Mouse (Mus musculus) urinary bladder, adult 2 months (tissue): Measurements from ENCODE around the gene Kank3. TPM values are rescaled to one million over a fixed set of nuclear protein-coding genes. Genes with fewer than 3 reads are reported as not detected.
A peak's percentile ranks its signal among the peaks of the same experiment; 100 is the strongest.
"Not testable (repeated sequence)": the region's sequence is repeated elsewhere in the genome, so short reads cannot be mapped to it uniquely, and the experiment has no call there.

Source experiments
- DNase-seq: peaks from one replicate; pipeline ENCODE4 v3.0.0; 2022; ENCODE audit warnings: low spot score
- polyA plus RNA-seq: library from polyadenylated mRNA; depleted of rRNA; stranded (reverse); fragments of >200 nt; gene quantifications from 2 replicates; pipeline ENCODE4 v1.2.3, GENCODE M21; 2012

The Kank3 gene
- polyA plus RNA-seq, 1 experiment: 79.0 TPM

DNA sequence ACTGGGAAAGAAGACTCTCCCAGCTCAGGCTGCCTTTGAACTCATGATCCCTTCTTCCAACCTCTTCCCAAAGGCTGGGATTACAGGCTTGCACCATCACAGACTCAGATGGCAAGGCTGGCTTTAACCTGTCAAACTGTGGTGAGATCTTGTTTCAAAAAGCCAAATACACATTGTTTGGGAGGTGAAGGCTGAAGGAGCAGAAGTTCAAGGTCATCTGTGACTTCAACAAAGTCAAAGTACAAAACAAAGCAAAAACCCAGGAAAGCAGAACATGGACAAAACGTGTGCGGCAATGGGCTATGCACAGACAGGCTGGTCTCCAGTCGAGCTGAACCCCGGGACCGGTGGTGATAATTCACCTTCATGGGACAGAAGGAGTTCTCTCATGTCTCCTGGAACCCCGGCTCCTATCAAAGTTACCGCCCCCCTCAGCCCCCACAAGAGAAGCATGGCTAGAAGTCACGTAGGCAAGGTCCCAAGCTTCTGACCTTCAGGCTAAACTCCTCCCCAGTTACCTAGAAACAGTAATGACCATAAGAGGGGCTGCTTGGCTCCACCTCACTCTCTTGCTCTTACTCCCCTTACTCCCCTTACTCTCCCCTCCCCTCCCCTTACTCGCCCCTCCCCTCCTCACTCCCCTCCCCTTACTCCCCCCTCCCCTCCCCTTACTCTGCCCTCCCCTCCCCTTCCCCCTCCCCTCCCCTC lies 3.0 kb upstream of the Kank3 start:
- no peak for DNase-seq

DNA sequence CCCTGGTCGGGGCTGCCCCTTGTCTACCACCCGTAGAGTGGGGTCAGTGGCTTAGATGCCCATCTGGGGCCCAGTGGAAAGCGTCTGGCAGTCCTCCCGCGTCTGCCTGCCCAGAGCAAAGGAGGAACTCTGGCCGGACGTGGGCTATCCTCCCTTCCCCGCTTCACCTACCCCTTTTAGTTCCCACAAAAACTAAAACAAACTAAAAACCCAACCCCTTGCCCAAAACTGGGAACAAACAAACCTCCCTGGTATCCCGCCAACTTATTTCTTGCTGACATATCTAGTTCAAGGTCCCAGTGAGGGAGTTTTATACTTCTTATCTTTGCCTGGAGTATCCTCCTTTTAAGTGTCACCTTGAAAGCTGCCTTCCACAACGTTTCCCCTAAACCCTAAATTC lies 2.1 kb upstream of the Kank3 start:
- DNase-seq: no peak

DNA sequence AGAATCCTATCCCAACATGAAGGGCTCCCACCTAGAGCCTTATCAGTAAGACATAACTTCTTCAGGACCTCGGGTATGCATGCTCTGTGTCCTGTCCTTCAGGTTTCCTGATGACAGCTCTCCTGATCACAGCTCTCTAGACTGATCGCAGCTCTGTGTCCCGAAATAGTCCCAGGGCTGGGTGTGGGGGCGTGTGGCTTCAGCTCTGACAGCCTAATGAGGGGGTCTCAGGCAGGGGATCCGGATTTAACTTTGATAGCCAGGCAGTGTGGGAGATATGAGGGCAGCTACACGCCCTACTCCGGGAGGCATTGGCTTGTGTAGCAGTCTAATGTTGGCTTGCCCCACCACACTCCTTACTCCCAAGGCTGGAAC lies 810 bp downstream of the Kank3 start:
- DNase-seq: no peak

DNA sequence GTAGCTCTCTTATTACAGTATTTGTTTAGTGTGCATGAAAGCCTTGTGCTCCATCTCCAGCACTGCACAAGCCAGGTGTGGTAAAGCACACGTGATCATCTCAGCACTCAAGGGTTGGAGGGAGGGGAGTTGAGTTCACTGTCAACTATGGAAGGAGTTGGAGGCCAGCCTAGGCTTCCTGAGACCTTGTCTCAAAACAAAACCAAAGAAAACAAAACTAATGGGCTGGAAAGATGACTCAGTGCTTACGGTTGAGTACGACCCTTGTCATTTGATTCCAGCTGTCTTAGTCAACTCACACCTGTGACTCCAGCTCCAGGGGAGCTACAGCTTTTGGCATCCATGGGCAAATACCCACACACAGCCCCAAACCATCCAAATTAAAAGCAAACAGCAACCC lies 2.2 kb downstream of the Kank3 start:
- no peak for DNase-seq

DNA sequence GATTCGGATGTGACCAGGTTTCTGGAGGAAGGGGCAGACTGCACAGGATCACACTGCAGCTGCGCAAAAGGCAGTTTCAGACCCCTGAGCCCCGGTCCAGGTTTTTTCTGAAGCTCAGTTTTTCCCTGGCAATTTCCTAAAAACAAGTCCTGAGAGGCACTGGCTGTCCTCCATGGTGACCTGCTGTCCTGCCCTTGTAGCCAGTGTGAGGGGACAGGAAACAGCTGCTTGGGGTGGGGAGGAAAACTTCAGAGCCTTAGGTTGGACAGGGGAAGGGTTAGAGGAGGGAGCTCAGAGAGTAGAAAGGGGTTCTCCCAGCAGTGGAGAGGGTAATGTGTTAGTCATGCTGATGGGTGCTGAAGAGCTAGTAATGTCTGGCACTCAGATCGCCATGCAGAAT lies 2.7 kb downstream of the Kank3 start:
- no peak for DNase-seq

DNA sequence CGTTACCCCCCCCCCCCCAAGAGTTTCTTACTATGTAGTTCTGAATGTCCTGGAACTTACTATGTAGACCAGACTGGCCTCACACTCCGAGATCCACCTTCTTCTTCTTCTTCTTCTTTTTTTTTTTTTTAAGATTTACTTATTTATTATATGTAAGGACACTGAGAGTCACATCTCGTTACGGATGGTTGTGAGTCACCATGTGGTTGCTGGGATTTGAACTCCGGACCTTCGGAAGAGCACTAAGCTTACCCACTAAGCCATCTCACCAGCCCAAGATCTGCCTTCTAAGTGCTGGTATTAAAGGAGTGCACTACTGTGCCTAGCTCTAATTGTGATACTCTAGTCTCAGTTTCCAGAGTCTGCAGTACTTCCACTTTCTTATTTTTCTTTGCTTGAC lies 5.1 kb downstream of the Kank3 start:
- DNase-seq: no peak

DNA sequence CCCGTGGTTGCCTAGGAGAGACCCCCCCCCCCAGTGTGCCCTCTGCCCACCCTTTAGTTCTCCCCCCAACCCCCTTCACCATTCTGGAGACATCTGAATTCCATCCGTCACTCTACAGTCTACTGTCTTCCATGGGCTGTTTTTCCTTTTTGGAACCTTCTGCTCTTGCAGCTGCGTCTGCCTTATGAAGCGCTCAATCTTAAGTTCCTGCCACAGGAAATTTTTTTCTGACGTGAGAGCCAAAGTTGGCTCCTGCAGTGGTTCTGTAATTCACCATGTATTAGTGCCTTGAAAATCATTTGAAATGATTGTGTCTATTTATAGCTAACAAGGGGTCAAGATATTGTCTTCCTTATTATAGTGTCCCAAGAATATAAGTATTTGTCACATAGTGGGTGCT lies 6.3 kb downstream of the Kank3 start:
- DNase-seq: no peak

DNA sequence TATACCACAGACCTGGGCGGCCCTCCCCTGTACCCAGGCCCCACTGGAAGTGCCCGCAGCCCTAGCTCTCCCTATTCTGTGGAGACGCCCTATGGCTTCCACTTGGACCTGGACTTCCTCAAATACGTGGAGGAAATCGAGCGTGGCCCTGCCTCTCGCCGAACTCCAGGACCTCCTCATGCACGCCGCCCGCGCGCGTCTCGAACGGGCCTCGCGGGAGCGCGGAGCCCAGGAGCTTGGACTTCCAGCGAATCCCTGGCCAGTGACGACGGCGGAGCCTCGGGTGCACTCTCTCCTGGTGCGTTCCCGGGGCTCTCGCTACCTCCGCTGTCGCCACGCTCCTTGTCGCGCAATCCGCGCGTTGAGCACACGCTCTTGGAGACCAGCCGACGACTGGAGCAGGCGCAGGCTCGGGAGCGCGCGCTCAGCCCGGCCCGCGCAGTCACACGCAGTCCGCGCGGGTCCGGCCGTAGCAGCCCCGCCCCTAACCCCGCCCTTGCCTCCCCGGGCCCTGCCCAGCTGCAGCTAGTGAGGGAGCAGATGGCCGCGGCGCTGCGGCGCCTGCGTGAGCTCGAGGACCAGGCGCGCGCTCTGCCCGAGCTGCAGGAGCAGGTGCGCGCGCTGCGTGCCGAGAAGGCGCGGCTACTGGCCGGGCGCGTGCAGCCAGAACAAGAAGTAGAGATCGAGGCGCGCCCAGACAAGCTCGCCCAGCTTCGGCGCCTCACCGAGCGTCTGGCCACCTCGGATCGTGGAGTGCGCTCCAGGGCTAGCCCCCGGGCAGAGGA lies 7.1 kb downstream of the Kank3 start:
- peak; percentile 78 for DNase-seq

DNA sequence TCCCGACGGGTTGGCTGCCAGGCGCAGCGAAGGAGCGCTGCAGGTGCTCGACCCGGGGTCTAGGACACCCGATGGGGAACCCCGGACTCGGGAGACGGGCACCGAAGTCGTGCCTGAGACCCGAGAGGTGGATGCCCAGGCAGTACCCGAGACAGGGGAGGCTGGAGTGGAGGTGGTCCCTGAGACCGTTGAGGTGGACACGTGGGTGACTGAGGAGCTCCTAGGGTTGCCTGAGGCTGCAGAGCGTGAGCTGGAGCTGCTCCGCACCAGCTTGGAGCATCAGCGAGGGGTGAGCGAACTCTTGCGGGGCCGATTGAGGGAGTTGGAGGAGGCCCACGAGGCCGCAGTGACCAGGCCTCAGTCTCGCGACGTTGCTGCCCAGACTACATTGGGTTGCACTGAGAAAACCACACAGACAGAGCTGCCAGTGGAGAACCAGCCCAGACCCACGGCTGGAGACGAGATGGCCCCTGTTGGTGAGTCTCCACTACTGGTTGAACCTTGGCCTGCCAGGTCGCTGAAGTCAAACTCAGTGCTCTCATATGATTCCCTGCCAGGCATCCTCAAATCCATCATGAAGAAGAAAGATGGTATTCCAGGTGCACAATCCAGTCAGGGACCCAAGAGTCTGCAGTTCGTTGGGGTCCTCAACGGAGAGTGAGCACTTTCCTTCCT lies 7.8 kb downstream of the Kank3 start:
- no peak for DNase-seq

DNA sequence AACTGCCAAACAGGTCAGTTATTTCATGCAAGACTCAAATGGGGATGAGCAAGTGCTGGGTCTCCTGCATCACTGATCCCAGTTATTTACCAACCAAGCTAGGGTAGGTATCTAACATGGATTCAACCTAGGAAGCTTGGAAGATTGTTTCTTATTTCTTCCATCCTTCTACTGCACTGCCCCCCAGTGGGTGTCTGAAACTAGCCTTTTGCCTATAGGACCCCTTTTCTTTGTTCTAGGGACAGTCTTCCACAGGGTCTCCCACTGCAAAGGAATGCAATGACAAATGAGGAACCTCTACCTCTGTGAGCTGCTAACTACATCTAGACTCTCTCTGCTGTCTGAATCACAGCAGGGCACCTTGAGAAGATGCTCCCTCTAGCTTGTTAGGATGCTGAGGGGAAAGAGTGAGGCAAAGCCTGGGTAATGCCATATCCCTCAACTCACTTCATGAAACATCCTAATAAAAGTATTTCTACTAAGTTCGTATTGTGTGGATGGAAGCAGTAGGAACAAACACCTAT lies 12.2 kb downstream of the Kank3 start:
- no peak for DNase-seq

DNA sequence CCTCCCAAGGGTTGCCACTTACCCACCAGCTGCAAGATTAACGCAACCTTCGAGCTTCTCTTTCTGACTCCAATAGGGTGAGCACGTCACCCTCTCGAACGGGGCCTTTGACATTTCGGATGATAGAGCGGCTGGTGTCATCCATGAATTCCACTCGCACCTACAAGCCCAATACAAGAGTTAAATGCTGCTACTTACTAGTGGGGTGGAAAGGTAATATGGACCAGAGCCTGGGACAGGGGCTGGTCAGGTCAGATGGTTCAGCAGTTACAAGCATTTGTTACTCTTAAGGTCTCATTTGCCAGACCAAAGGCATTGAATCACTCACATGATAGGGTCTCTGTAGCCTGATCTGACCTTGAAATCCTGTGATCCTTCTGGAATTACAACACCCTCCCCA lies 12.9 kb downstream of the Kank3 start:
- DNase-seq: not testable (repeated sequence)

DNA sequence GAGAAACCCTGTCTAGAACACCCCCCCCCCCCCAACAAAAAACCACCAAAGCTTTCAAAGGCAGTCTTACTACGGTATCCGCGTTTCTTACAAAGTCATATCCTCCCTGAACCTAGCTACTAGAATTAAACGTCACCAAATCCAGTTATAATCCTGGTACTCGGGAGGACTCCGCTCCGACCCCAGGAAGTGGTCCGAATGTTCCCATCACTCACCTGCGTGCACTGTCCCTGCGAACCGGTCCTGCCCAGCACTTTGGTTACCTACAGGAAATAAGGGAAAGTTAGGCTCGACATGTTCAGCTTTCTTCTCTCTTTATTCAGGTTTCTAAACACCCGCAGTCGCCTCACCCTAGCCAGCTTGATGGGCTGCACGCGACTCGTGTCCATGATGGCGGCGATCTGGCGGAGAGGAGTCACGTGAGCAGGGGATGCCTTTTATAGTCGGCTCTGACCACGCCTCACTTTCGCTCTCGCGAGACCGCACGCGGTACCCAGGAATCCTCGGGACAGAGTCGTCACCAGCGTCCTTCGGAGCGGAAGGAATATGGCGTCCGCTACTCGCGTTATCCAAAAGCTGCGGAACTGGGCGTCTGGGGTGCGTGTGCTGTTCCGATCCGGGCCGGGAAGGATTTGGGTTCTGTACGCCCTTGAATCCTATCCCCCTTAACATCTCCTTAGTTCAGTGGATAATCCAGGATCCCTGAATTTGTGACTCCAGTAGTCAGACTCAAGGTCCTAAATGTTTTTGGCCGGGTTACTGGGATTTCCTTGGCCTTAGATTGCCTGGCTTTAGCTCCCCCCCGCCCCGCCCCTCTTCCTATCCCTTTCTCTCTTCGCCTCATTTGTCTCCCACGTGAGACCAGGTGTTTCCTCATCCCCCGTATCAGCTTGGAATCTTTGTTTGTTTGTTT lies 14.0 kb downstream of the Kank3 start, which contains the start of the genes Rps28 and Ndufa7:
Rps28 (minus strand) TSS at position 479 of the 913 bp plus-strand sequence.
Ndufa7 (plus strand) TSS at position 489 of the 913 bp plus-strand sequence.
- DNase-seq: peak; percentile 96

DNA sequence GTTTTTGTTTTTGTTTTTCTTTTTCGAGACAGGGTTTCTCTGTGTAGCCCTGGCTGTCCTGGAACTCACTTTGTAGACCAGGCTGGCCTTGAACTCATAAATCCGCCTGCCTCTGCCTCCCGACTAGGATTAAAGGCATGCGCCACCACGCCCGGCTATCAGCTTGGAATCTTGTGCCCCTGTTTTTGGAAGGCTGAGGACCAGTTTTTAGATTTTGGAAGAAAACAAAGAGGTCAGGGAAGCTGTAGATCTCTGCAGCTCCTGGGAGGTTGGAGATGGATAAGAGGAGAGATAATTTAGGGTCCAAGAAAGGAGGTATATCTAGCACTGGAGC lies 14.6 kb downstream of the Kank3 start:
- not testable (repeated sequence) for DNase-seq

DNA sequence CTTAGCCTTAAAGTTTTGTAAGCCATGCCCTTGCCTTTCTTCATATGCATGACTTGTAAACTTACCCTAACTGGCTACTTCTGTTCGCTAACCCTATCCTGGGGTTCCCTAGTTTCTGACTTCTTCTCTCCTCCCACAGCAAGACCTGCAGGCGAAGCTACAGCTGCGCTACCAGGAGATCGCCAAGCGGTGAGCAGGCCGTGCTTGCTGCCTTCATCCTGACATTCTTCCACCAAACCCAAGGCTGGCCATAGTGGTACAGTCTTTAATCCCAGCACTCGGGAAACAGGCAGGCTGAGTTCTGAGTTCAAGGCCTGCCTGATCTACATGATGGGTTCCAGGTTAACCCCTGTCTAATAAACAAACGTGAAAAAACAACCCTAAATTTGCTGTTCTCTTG lies 15.1 kb downstream of the Kank3 start:
- no peak for DNase-seq

DNA sequence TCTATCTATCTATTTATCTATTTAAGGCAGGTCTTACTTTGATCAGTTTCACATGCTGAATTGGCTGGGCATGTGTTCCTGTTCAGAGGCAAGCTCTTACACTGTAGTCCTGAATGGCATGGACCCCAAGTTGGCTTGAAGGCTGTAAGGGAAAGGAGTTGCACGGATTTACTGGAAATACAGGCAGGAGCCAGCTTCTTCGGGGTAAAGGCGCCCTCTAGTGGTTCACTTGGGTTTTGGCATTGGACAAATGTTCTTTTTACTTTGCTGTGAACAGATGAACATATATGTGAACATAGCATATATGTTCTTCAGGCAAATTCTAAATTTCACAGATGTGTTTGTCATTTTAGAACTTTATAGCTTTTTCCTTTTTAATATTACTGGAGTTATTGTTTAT lies 16.5 kb downstream of the Kank3 start:
- DNase-seq: no peak

DNA sequence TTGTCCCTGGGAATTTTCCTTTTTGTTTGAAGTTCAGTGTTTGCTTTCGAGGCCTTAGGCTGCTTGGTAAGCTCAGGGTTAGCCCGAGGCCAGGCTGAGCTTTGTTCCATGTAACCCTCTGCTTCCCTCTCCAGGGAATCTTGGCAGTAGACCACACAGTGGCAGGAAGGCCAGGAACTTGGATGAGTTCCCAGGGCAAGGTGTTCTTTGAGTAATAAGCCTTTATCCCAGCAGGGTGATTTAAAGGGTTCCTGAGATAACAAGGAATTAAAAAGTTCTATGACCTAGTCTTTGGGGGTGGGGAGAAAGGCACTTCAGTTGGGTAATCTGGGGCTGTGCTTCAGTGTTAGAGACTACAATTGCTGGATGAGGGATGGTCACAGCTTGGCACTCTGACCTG lies 18.6 kb downstream of the Kank3 start:
- no peak for DNase-seq

DNA sequence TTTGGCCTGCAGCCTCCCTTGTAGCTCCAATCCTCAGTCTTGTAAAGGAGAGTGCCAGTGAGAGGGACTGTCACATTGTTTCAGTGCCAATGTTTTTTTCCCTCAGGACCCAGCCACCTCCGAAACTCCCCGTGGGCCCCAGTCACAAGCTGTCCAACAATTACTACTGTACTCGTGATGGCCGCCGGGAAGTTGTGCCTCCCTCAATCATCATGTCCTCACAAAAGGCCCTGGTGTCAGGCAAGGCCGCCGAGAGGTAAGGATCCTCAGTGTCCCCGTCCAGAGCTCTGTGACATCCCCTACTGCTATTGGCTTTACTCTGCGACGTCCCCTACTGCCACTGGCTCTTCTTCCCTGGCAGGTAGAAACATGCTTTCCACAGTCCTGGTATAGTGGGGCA lies 19.2 kb downstream of the Kank3 start:
- DNase-seq: no peak

DNA sequence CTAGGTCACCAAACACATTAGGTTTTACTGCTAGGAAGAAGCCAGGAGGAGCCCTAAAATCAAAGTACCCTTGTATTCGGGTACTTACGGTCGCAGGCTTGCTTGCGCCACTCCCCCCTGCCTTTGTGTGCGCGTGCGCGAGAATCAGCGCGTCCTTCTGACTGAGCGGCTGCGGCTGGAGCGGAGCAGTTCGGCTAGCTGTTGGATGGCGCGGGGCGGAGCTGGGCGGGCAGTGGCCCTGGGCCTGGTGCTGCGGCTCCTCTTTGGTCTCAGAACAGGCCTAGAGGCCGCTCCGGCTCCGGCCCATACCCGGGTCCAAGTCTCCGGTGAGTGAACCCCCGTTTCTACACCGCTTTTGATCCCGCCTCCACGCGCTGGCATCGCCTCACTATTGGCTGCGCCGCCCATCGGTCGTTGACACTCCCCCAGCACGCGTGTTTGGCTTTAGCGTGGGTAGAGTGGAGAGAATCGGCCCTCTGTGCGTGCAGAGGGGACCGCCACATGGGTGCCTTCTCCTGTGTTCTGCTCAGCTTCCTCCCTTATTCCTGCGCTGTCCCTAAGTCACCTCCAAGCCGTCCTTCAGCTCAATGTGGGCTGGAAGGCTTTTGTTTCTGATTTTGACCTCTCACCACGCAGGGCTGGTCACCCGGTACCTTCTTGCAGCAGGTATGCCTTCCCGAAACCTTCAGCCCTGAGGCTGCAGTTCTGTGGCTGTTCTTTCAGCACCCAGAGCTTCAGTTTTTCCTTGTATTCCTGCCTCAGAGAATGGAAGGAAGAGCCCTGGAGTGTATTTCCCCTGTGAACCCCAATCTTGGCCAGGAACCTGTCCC lies 32.9 kb downstream of the Kank3 start, which contains the start of gene Cd320:
Cd320 (plus strand) TSS at position 126 of the 830 bp plus-strand sequence.
- peak; percentile 89 for DNase-seq

DNA sequence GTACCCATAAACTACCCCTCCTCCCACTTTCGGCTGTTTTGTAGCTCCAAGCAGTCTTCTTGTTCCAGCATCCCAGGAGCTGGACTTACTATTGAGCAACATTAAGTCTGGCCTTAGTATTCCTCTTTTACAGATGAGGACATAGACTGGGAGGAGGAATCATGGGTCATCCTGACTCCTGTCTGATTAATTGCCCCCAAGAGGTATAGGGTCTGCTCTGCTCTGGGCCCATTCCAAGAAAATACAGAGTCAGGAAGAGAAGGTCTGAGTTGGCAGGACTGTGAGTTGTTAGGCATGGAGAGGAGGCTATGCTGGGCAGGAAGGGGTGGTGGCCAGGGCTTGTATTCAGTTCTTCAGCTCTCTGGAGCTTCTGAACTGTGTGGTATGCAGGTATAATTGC lies 33.9 kb downstream of the Kank3 start:
- no peak for DNase-seq

DNA sequence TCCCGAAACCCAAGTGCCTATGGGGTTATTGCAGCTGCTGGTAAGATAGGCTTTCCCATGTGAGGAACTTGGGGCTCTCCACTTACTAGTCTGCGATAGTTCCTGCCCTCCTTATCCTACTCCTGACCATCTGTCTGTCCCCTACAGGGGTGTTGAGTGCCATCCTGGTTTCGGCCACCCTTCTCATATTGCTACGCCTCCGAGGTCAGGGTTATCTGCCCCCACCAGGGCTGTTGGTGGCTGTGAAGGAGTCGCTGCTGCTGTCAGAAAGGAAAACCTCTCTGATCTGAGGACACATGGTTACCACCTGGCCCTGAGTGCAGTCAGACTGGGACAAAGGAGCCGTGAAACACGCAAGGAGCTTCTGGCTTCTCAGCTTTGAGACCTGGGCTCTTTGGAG lies 37.8 kb downstream of the Kank3 start:
- no peak for DNase-seq

DNA sequence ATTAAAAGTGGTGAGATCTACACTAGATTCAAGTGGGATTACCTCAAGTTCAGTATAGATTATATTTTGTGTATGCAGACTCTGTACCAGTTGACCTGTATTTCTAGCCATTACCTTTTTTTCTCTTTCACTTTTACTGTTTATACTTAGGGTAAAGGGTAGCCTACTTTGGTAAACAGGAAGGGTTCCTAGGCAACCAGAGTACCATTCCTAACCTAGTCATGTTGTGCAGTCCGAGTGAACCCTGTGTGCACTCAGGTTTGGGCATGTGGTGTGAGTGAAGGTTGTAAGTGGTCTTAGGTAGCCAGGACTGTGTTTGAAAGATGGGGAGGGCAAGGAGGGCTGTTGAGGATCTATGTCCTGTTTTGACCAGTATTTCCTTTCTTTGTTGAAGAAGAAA lies 41.0 kb downstream of the Kank3 start:
- DNase-seq: no peak
